9 mouse cellular contexts compared by ENCODE assay signal in the genomic region with DNA sequence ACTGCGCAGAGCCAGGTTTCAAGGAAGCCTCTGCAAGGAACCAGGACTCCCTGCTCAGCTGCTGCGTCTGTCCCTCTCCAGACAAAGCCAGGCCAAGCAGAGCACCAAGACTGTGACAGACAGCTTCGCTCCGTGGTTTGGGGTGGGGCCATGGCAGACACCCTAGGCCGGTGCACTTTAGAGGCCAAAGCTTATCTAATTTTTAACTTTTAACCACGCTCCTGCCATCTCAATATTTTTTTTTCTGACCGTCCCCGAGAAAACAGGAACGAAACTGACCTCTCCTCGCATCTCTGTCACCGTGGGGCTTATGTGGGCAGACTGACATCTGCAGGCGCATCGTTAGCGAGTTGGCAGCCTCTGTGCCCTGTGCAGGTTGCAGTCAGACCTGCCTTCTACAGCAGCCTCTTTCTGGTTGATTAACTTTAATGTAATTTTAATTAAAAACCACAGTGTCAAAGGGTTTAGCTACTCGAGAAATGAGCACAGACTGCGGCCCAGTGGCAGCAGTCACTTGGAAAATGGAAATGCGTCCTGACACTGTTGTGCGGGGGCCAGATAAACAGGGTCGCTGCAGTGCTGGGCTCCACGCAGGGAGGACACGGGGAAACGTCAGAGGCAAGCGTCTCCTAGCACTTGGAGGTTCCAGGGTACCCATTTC.
DNase-seq lines count a peak whose midpoint lies in the region; ATAC-seq and TF ChIP-seq lines count a peak whose summit lies in the region.
"Had no signal": no experiment of that assay in that cellular context is flagged by ENCODE, and none has a peak within 500 bp of the region (broad histone marks: within the 10 kb centered on the region; RNA-seq: fewer than 3 reads in every experiment).

No protein-coding gene starts in this region.

- TF ChIP-seq CTCF in lung, postnatal 0 days (IDR thresholded peaks at IDR 0.05): no peak

- H3K4me1 ChIP-seq in forebrain, embryonic 14.5 days (ENCODE audit: control insufficient read depth, insufficient read depth, low read length): peaks cover 23% of the 10 kb centered on the region
- peaks cover 15% of the 10 kb centered on the region for H3K4me1 ChIP-seq in midbrain, embryonic 15.5 days
- H3K4me1 ChIP-seq in lung, postnatal 0 days (ENCODE audit: insufficient read depth, low read depth, low read length): no peaks in the 10 kb centered on the region

- no peaks in the 10 kb centered on the region for H3K9me3 ChIP-seq in forebrain, embryonic 14.5 days (replicated peaks; ENCODE audit: control insufficient read depth, low read length)
- H3K9me3 ChIP-seq in midbrain, embryonic 15.5 days: no peaks in the 10 kb centered on the region
- H3K9me3 ChIP-seq in lung, postnatal 0 days (ENCODE audit: low read length): no peaks in the 10 kb centered on the region

- peak; percentile 75 for ATAC-seq in forebrain, embryonic 14.5 days
- ATAC-seq in midbrain, embryonic 15.5 days (replicated peaks): no peak
- no peak for ATAC-seq in lung, postnatal 0 days

- H3K4me2 ChIP-seq in forebrain, embryonic 14.5 days (ENCODE audit: low read length): peak overlapping the region; percentile 3; the same call in 1 of the 2 replicates
- H3K4me2 ChIP-seq in midbrain, embryonic 15.5 days: peak overlapping the region; percentile 24
- H3K4me2 ChIP-seq in lung, postnatal 0 days (replicated peaks; ENCODE audit: low read depth, low read length): no peak overlapping the region

- no peak for TF ChIP-seq EP300 in lung, postnatal 0 days (IDR thresholded peaks at IDR 0.05)

- no peaks in the 10 kb centered on the region for H3K27me3 ChIP-seq in forebrain, embryonic 14.5 days (replicated peaks; ENCODE audit: control insufficient read depth, insufficient read depth, low read length)
- no peaks in the 10 kb centered on the region for H3K27me3 ChIP-seq in midbrain, embryonic 15.5 days (replicated peaks)
- H3K27me3 ChIP-seq in lung, postnatal 0 days (replicated peaks; ENCODE audit: insufficient read depth, low read length): no peaks in the 10 kb centered on the region

- H3K9ac ChIP-seq in forebrain, embryonic 14.5 days (ENCODE audit: low read length): peak overlapping the region; percentile 25
- H3K9ac ChIP-seq in midbrain, embryonic 15.5 days: no peak overlapping the region
- no peak overlapping the region for H3K9ac ChIP-seq in lung, postnatal 0 days (replicated peaks; ENCODE audit: low read depth)

- no peaks in the 10 kb centered on the region for H3K36me3 ChIP-seq in forebrain, embryonic 14.5 days (ENCODE audit: control insufficient read depth, insufficient read depth, low read length)
- H3K36me3 ChIP-seq in midbrain, embryonic 15.5 days (replicated peaks): no peaks in the 10 kb centered on the region
- H3K36me3 ChIP-seq in lung, postnatal 0 days (ENCODE audit: insufficient read depth, low read length): no peaks in the 10 kb centered on the region

- peak; percentile 3 for DNase-seq in kidney, adult 18-20 months
- no peak for DNase-seq in kidney, postnatal 10 days
- DNase-seq in cerebellum, adult 11 months: peak; percentile 62
- DNase-seq in forebrain, embryonic 14.5 days (ENCODE audit: low spot score): peak; percentile 69
- DNase-seq in lung, postnatal 0 days (ENCODE audit: low spot score): no peak
- DNase-seq in right cerebral cortex, adult 18-20 months: no peak
- DNase-seq in frontal cortex, postnatal 10 days (ENCODE audit: low spot score in 2 of 2): no peak
- DNase-seq: heart, postnatal 4 days had no signal

- 23% methylated on average over 23 of the region's 23 CpGs for WGBS in forebrain, embryonic 14.5 days
- 35% methylated on average over 23 of the region's 23 CpGs for WGBS in midbrain, embryonic 15.5 days
- WGBS in lung, postnatal 0 days: 54% methylated on average over 23 of the region's 23 CpGs

- no peak overlapping the region for H3K4me3 ChIP-seq in forebrain, embryonic 14.5 days (ENCODE audit: low read depth, low read length)
- H3K4me3 ChIP-seq in midbrain, embryonic 15.5 days: no peak overlapping the region
- no peak overlapping the region for H3K4me3 ChIP-seq in lung, postnatal 0 days (ENCODE audit: low read depth, low read length)

- H3K27ac ChIP-seq in forebrain, embryonic 14.5 days (ENCODE audit: low read depth, low read length): peak overlapping the region; percentile 34
- H3K27ac ChIP-seq in midbrain, embryonic 15.5 days: peak overlapping the region; percentile 55; the same call in 1 of the 2 replicates
- H3K27ac ChIP-seq in lung, postnatal 0 days (ENCODE audit: low read length): no peak overlapping the region

Comparison
In these comparisons a context has a peak if more than half of its experiments do, and no peak if none do; other contexts are left out.
1. DNase-seq: peak in kidney, adult 18-20 months (single experiment), cerebellum, adult 11 months (single experiment) and forebrain, embryonic 14.5 days (single experiment); none in kidney, postnatal 10 days (single experiment), lung, postnatal 0 days (single experiment), right cerebral cortex, adult 18-20 months (single experiment) and frontal cortex, postnatal 10 days (0 of 2).